Mouse (Mus musculus) stomach, postnatal 0 days (tissue): ENCODE results near the gene Cops7a. TPM values are rescaled to one million over a fixed set of nuclear protein-coding genes. Genes with fewer than 3 reads are reported as not detected.

Source experiments
- ATAC-seq: fragments of 200-750 bp; cut with Nextera tagmentation; 2 replicates; pipeline ENCODE4 v1.8.0; 2017; ENCODE audit not compliant: low FRiP score, low TSS enrichment
- DNase-seq: peaks from one replicate; pipeline ENCODE4 v3.0.0-alpha.2; 2016; ENCODE audit warnings: low spot score
- H3K27ac ChIP-seq: fragments of 300-500 bp; sonication (generic); replicated peaks from 2 replicates; pipeline ENCODE4 v1.5.1; 2014; ENCODE audit warnings: mild to moderate bottlenecking, control low read depth
- H3K27me3 ChIP-seq: fragments of 300-500 bp; sonication (generic); 2 replicates; pipeline ENCODE4 v1.6.1; 2014; ENCODE audit warnings: low read length; ENCODE audit not compliant: control insufficient read depth, insufficient read depth
- H3K36me3 ChIP-seq: fragments of 300-500 bp; sonication (generic); 2 replicates; pipeline ENCODE4 v1.6.1; 2014; ENCODE audit warnings: low read length, mixed read lengths; ENCODE audit not compliant: control insufficient read depth, insufficient read depth
- H3K4me1 ChIP-seq: fragments of 300-500 bp; sonication (generic); replicated peaks from 2 replicates; pipeline ENCODE4 v1.6.1; 2014; ENCODE audit warnings: antibody characterized with exemption; ENCODE audit not compliant: control insufficient read depth, insufficient read depth
- H3K4me2 ChIP-seq: fragments of 300-500 bp; sonication (generic); replicated peaks from 2 replicates; pipeline ENCODE4 v1.6.1; 2014; ENCODE audit warnings: low read depth, mild to moderate bottlenecking, control low read depth, moderate library complexity
- H3K4me3 ChIP-seq: fragments of 300-500 bp; sonication (generic); 2 replicates; pipeline ENCODE4 v1.5.1; 2014; ENCODE audit warnings: low read depth, low read length, control low read depth
- H3K9ac ChIP-seq: fragments of 300-500 bp; sonication (generic); 2 replicates; pipeline ENCODE4 v1.6.1; 2014; ENCODE audit warnings: mild to moderate bottlenecking, low read length, control low read depth, mixed read lengths
- H3K9me3 ChIP-seq: fragments of 300-500 bp; sonication (generic); 2 replicates; pipeline ENCODE4 v1.6.1; 2016; ENCODE audit warnings: low read length; ENCODE audit not compliant: control insufficient read depth
- CTCF ChIP-seq: IDR thresholded peaks from 2 replicates; pipeline ENCODE4 v1.5.1; 2016; ENCODE audit warnings: antibody characterized with exemption, low read depth, mild to moderate bottlenecking, moderate library complexity
- EP300 ChIP-seq: optimal IDR thresholded peaks from 2 replicates; pipeline ENCODE3; 2016; ENCODE audit warnings: antibody characterized with exemption
- WGBS: fragments of 180-500 bp; shearing (Covaris S2); extraction: QIAGEN DNeasy Blood & Tissue Kit; methylation state at CpG from one replicate; pipeline ENCODE4 v1.1.7; 2014; 5-methylcytosine and 5-hydroxymethylcytosine counted together
- polyA plus RNA-seq: library from polyadenylated mRNA; unstranded; fragments of >200 nt; fragmentation: Nextera tagmentation; extraction: Ambion mirVana; gene quantifications from 2 replicates; pipeline ENCODE4 v1.2.1, GENCODE M21; 2015

Cops7a gene
- polyA plus RNA-seq, 1 experiment from 2014 or later = 114 TPM

- Histone ChIP-seq H3K4me2 (no peak overlapping the region), H3K36me3 (no peaks in the 10 kb centered on the region)
- WGBS = 16% methylated on average over 3 of the region's 3 CpGs
Observed at GRCm38 (mm10) chr6:125003706-125004105, 38.4 kb upstream of the Cops7a start.

GRCm38 (mm10) chr6:124999546-124999945 lies 34.2 kb upstream of the Cops7a start:
- peaks cover 6% of the 10 kb centered on the region; the same call in 1 of the 2 replicates for H3K27me3 ChIP-seq
- H3K27ac ChIP-seq = no peak overlapping the region
- 25% methylated on average over 10 of the region's 10 CpGs for WGBS
- TF ChIP-seq CTCF = no peak
- TF ChIP-seq EP300 = no peak
- H3K9ac ChIP-seq = no peak overlapping the region
- H3K4me3 ChIP-seq = no peak overlapping the region
- H3K4me2 ChIP-seq = no peak overlapping the region
- no peaks in the 10 kb centered on the region for H3K36me3 ChIP-seq
- H3K4me1 ChIP-seq = peaks cover 2% of the 10 kb centered on the region; the same call in 1 of the 2 replicates
- DNase-seq (no peak), ATAC-seq (no peak)
- H3K9me3 ChIP-seq = no peaks in the 10 kb centered on the region

More at GRCm38 (mm10) chr6:125003706-125004105, 38.4 kb upstream of the Cops7a start:
- Histone ChIP-seq H3K9me3 (no peaks in the 10 kb centered on the region), H3K27ac (no peak overlapping the region), H3K9ac (no peak overlapping the region), H3K4me1 (no peaks in the 10 kb centered on the region), H3K27me3 (no peaks in the 10 kb centered on the region; the same call in 1 of the 2 replicates), H3K4me3 (no peak overlapping the region)
- no peak for TF ChIP-seq CTCF
- peak; percentile 21; the same call in 1 of the 2 replicates for ATAC-seq
- no peak for DNase-seq

- Histone ChIP-seq H3K4me2 (no peak overlapping the region), H3K9me3 (no peaks in the 10 kb centered on the region), H3K9ac (no peak overlapping the region), H3K27ac (no peak overlapping the region), H3K4me1 (peaks cover 2% of the 10 kb centered on the region; the same call in 1 of the 2 replicates), H3K4me3 (no peak overlapping the region), H3K36me3 (no peaks in the 10 kb centered on the region), H3K27me3 (peaks cover 7% of the 10 kb centered on the region; the same call in 1 of the 2 replicates)
- 36% methylated on average over 14 of the region's 14 CpGs for WGBS
- DNase-seq (no peak), ATAC-seq (no peak)
- TF ChIP-seq EP300 (no peak), CTCF (no peak)
Observed at GRCm38 (mm10) chr6:124999091-124999490, 33.8 kb upstream of the Cops7a start.

- no peak overlapping the region for H3K9ac ChIP-seq
- H3K4me2 ChIP-seq = no peak overlapping the region
- H3K27ac ChIP-seq = no peak overlapping the region
- peaks cover 2% of the 10 kb centered on the region; the same call in 1 of the 2 replicates for H3K4me1 ChIP-seq
- no peak for ATAC-seq
- WGBS = 9% methylated on average over 8 of the region's 8 CpGs
- H3K27me3 ChIP-seq = peaks cover 7% of the 10 kb centered on the region; the same call in 1 of the 2 replicates
- no peaks in the 10 kb centered on the region for H3K9me3 ChIP-seq
- no peak overlapping the region for H3K4me3 ChIP-seq
- no peak for DNase-seq
- TF ChIP-seq EP300 (no peak), CTCF (no peak)
- H3K36me3 ChIP-seq = no peaks in the 10 kb centered on the region
Observed at GRCm38 (mm10) chr6:124998066-124998465, 32.7 kb upstream of the Cops7a start.

- TF ChIP-seq CTCF (no peak), EP300 (no peak)
- Histone ChIP-seq H3K4me1 (peaks cover 2% of the 10 kb centered on the region; the same call in 1 of the 2 replicates), H3K9me3 (no peaks in the 10 kb centered on the region), H3K9ac (peak within 1 kb of the TSS; percentile 62), H3K36me3 (no peaks in the 10 kb centered on the region), H3K4me2 (peak within 1 kb of the TSS; percentile 97), H3K4me3 (peak within 1 kb of the TSS; percentile 58), H3K27ac (no peak within 1 kb of the TSS), H3K27me3 (peaks cover 7% of the 10 kb centered on the region; the same call in 1 of the 2 replicates)
- 1% methylated on average over 60 of the region's 78 CpGs for WGBS
- DNase-seq (peak; percentile 87), ATAC-seq (peak; percentile 75)
Observed at GRCm38 (mm10) chr6:124996551-124997501, 31.5 kb upstream of the Cops7a start, which contains the start of gene Pianp. TSS of gene Pianp (plus strand) at chr6:124996694.
